Mouse (Mus musculus): ENCODE data around the gene Tnfsf15.

DNA sequence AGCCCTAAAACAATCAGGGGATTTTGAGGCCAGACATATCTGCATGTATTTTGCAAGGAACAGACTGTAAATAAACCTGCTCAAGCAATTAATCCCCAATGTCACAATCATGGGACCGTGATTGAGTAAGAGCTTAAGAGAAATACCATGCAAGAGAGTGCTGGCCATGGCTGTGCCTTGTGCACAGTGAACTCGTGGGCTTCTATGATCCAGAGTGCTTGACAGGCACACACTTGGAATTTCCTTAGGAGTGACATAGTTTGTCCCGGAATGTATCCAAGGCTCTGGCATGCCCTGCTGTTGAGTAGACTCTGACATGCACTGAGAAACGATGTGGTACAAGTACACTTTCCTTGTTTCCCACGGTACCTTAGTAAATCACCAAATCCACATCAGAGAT is 18.9 kb downstream of the Tnfsf15 start:
- no peak for TF ChIP-seq CTCF (IDR thresholded peaks at IDR 0.05; ENCODE audit: low read depth, low read length)
- TF ChIP-seq POLR2A (IDR thresholded peaks at IDR 0.05; ENCODE audit: extremely low read depth, insufficient read depth, low read length) = no peak
